Mouse (Mus musculus) kidney, postnatal 0 days (tissue): Measurements from ENCODE around the gene Mymx. TPM values are rescaled to one million over a fixed set of nuclear protein-coding genes. Genes with fewer than 3 reads are reported as not detected.
A peak's percentile ranks its signal among the peaks of the same experiment; 100 is the strongest.

Experiments
- ATAC-seq: fragments of 200-750 bp; cut with Nextera tagmentation; replicated peaks from 2 replicates; pipeline ENCODE4 v1.8.0; 2017; ENCODE audit warnings: low read depth, moderate number of reproducible peaks, moderate TSS enrichment, moderate library complexity; ENCODE audit not compliant: low FRiP score
- DNase-seq: peaks from one replicate; pipeline ENCODE4 v3.0.0-alpha.2; 2016; ENCODE audit warnings: low spot score
- H3K27ac ChIP-seq: fragments of 300-500 bp; sonication (generic); 2 replicates; pipeline ENCODE4 v1.5.1; 2014; ENCODE audit warnings: mild to moderate bottlenecking
- H3K27me3 ChIP-seq: fragments of 300-500 bp; sonication (generic); 2 replicates; pipeline ENCODE4 v1.6.1; 2014; ENCODE audit warnings: low read length, mixed read lengths; ENCODE audit not compliant: insufficient read depth
- H3K36me3 ChIP-seq: fragments of 300-500 bp; sonication (generic); 2 replicates; pipeline ENCODE4 v1.6.1; 2014; ENCODE audit warnings: low read length, mixed read lengths; ENCODE audit not compliant: insufficient read depth
- H3K4me1 ChIP-seq: fragments of 300-500 bp; sonication (generic); replicated peaks from 2 replicates; pipeline ENCODE4 v1.6.1; 2014; ENCODE audit warnings: antibody characterized with exemption, low read length, mixed read lengths; ENCODE audit not compliant: insufficient read depth
- H3K4me2 ChIP-seq: fragments of 300-500 bp; sonication (generic); 2 replicates; pipeline ENCODE4 v1.6.1; 2014; ENCODE audit warnings: mild to moderate bottlenecking, low read length, moderate library complexity, mixed read lengths
- H3K4me3 ChIP-seq: fragments of 300-500 bp; sonication (generic); replicated peaks from 2 replicates; pipeline ENCODE4 v1.5.1; 2014; ENCODE audit warnings: low read depth, low read length
- H3K9ac ChIP-seq: fragments of 300-500 bp; sonication (generic); 2 replicates; pipeline ENCODE4 v1.6.1; 2014; ENCODE audit warnings: low read depth, low read length
- H3K9me3 ChIP-seq: fragments of 300-500 bp; sonication (generic); replicated peaks from 2 replicates; pipeline ENCODE4 v1.6.1; 2016; ENCODE audit warnings: low read length, inconsistent platforms, mixed read lengths
- CTCF ChIP-seq: IDR thresholded peaks from 2 replicates; pipeline ENCODE4 v1.5.1; 2016; ENCODE audit warnings: antibody characterized with exemption, low read depth, mild to moderate bottlenecking, moderate library complexity
- WGBS: fragments of 180-500 bp; shearing (Covaris S2); extraction: QIAGEN DNeasy Blood & Tissue Kit; methylation state at CpG from one replicate; pipeline ENCODE4 v1.1.7; 2014; 5-methylcytosine and 5-hydroxymethylcytosine counted together
- polyA plus RNA-seq: library from polyadenylated mRNA; unstranded; fragments of >200 nt; fragmentation: Nextera tagmentation; extraction: Ambion mirVana; gene quantifications from 2 replicates; pipeline ENCODE4 v1.2.1, GENCODE M21; 2015

Mymx gene
- polyA plus RNA-seq, 1 experiment from 2014 or later = 18.4 TPM

GRCm38 (mm10) chr17:45581567-45581983 lies 20.3 kb downstream of the Mymx start:
- no peaks in the 10 kb centered on the region for H3K36me3 ChIP-seq
- peak; percentile 93 for DNase-seq
- H3K4me1 ChIP-seq = peaks cover 21% of the 10 kb centered on the region
- peak; percentile 97 for TF ChIP-seq CTCF
- H3K9ac ChIP-seq = no peak overlapping the region
- H3K4me2 ChIP-seq = no peak overlapping the region
- ATAC-seq = 0 out of 2 replicates have a peak, but pooled peaks have one; percentile 15
- no peaks in the 10 kb centered on the region for H3K9me3 ChIP-seq
- 8% methylated on average over 2 of the region's 2 CpGs for WGBS
- no peak overlapping the region for H3K4me3 ChIP-seq
- H3K27me3 ChIP-seq = no peaks in the 10 kb centered on the region
- peak overlapping the region; percentile 73 for H3K27ac ChIP-seq

DNA sequence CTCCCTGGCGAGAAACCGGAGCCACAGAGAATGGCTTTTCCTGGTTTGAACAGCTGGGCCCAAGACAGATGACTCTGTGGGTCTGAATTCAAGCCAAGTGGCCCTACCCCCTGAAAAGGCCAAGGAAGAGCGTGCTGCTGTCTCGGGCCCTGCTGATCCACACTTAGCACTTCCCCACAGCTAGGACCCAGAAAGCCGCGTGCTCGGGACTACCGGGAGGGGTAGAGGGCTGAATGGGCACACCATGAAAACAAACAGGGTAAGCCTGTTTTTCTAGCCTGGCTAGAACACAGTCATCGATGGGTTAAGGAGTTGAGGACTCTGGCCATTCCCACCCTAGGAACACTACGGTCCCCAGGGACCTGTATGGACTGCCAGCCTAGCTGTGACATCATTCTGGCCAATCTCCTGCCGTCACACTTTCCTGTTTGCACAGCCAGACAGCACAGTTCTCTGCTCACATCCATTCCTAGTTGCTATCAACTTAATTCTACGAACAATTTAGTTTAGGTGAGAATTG lies 20.9 kb downstream of the Mymx start:
- no peaks in the 10 kb centered on the region for H3K9me3 ChIP-seq
- DNase-seq (peak; percentile 47), ATAC-seq (peak; percentile 15; the same call in 1 of the 2 replicates)
- H3K27ac ChIP-seq = peak overlapping the region; percentile 73
- H3K36me3 ChIP-seq = no peaks in the 10 kb centered on the region
- H3K4me1 ChIP-seq = peaks cover 19% of the 10 kb centered on the region
- no peaks in the 10 kb centered on the region for H3K27me3 ChIP-seq
- H3K4me2 ChIP-seq = 0 out of 2 replicates have a peak overlapping the region, but pooled peaks have one; percentile 21
- H3K4me3 ChIP-seq = no peak overlapping the region
- no peak for TF ChIP-seq CTCF
- no peak overlapping the region for H3K9ac ChIP-seq
- WGBS = 35% methylated on average over 12 of the region's 12 CpGs

DNA sequence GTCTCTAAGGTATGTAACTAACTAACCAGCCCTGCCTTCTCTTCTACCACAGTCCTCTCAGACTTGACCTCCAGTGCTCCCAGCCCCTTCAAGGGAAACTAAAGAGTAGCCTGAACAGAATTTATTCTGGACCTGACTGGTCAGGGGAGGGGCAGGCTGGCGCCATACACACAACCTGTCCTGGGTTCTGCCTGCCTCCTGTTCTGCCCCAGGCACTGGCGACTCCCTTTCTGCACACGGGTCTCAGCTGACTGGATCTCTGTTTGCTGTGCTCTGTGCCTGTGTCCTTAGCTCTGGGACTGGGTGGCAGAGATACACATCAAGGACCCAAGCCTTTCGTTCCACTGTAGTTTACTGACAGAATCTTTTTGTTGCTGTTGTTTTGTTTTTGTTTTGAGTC lies 22.3 kb downstream of the Mymx start:
- 56% methylated on average over 4 of the region's 4 CpGs for WGBS
- no peak for TF ChIP-seq CTCF

GRCm38 (mm10) chr17:45578843-45579242 lies 23.1 kb downstream of the Mymx start:
- ATAC-seq (no peak), DNase-seq (no peak)
- peak; percentile 69 for TF ChIP-seq CTCF
- Histone ChIP-seq H3K4me3 (no peak overlapping the region), H3K9ac (no peak overlapping the region), H3K4me2 (no peak overlapping the region), H3K4me1 (peaks cover 14% of the 10 kb centered on the region; the same call in 1 of the 2 replicates), H3K9me3 (no peaks in the 10 kb centered on the region), H3K27ac (peak overlapping the region; percentile 54), H3K36me3 (no peaks in the 10 kb centered on the region), H3K27me3 (no peaks in the 10 kb centered on the region)
- 80% methylated on average over 7 of the region's 7 CpGs for WGBS

More for the DNA sequence above, 22.3 kb downstream of the Mymx start:
- ATAC-seq (peak; percentile 57), DNase-seq (no peak)
- Histone ChIP-seq H3K9ac (no peak overlapping the region), H3K4me3 (no peak overlapping the region), H3K9me3 (no peaks in the 10 kb centered on the region), H3K4me2 (no peak overlapping the region), H3K27me3 (no peaks in the 10 kb centered on the region), H3K36me3 (no peaks in the 10 kb centered on the region), H3K27ac (peak overlapping the region; percentile 54), H3K4me1 (peaks cover 13% of the 10 kb centered on the region)

DNA sequence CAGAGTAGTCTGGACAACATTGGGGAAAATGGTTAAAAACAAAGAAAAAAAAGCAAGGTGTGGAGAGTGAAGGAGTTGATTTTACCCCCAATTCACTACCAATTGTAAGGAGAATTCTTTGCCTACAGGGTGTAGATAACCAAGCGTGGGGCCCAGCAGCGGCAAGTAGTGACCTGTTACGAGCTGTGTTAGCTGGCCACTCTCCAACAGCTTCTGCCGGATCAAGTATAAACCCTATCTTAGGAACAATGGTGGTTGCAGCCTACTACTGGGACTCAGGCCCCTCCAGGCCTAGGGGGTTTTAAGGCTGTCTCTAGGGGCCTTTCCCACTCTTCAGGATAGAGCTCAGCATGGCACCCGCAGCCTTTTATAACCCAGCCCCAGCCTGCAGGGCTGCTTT lies 23.7 kb downstream of the Mymx start:
- H3K36me3 ChIP-seq = no peaks in the 10 kb centered on the region
- H3K27me3 ChIP-seq = no peaks in the 10 kb centered on the region
- H3K9me3 ChIP-seq = no peaks in the 10 kb centered on the region
- no peak for ATAC-seq
- WGBS = 55% methylated on average over 5 of the region's 5 CpGs
- H3K9ac ChIP-seq = no peak overlapping the region
- no peak for DNase-seq
- H3K27ac ChIP-seq = peak overlapping the region; percentile 54
- H3K4me3 ChIP-seq = no peak overlapping the region
- H3K4me1 ChIP-seq = peaks cover 14% of the 10 kb centered on the region; the same call in 1 of the 2 replicates
- no peak for TF ChIP-seq CTCF
- H3K4me2 ChIP-seq = no peak overlapping the region

DNA sequence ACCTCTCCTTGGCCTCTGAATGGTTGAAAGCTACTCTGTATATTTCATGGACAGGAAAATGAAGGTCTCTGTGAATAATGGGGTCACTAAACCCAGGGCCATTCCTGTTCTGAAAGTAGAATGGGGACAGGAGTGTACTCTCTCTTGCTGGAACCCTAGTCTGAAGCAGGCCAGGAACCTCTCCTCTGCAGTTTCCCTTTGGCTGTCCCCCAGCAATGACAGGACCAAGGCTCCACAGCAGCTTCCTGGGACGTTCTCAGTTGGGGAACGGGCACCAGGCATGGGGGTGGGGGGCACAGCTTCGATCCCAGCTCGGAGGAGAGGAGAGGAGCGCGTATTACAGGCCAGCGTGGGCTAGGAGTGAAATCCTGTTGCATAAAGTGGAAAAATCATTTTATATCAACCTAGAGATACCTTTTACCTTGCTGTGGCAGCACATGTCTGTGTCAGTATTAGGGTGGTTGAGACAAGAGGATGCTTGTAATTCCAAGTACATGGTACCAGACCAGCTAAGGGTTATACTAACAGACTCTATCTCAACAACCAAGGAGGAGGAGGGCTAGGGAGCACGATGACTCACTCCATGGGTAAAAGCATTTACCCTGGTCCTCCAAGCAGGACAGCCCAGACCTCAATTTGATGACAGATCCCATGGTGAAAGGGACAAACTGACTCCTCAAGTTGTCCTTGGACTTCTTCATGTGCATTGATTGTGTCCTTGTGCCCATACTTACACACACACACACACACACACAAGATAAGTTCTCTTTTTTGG lies 26.6 kb downstream of the Mymx start:
- TF ChIP-seq CTCF = no peak
- Histone ChIP-seq H3K4me2 (no peak overlapping the region; the same call in 1 of the 2 replicates), H3K36me3 (peaks cover 14% of the 10 kb centered on the region), H3K27ac (0 out of 2 replicates have a peak overlapping the region, but pooled peaks have one; percentile 98), H3K4me3 (no peak overlapping the region), H3K27me3 (no peaks in the 10 kb centered on the region), H3K9me3 (no peaks in the 10 kb centered on the region), H3K4me1 (peaks cover 15% of the 10 kb centered on the region; the same call in 1 of the 2 replicates), H3K9ac (peak overlapping the region; percentile 14; the same call in 1 of the 2 replicates)
- DNase-seq (no peak), ATAC-seq (no peak)
- 88% methylated on average over 8 of the region's 8 CpGs for WGBS
